Mouse (Mus musculus): ENCODE measurements around the gene Cep135.

Gene Cep135

GRCm38 (mm10) chr5:76683455-76683854 lies 95.0 kb downstream of the Cep135 start:
- no peak for DNase-seq (ENCODE audit: low spot score in 2 of 2)

DNA sequence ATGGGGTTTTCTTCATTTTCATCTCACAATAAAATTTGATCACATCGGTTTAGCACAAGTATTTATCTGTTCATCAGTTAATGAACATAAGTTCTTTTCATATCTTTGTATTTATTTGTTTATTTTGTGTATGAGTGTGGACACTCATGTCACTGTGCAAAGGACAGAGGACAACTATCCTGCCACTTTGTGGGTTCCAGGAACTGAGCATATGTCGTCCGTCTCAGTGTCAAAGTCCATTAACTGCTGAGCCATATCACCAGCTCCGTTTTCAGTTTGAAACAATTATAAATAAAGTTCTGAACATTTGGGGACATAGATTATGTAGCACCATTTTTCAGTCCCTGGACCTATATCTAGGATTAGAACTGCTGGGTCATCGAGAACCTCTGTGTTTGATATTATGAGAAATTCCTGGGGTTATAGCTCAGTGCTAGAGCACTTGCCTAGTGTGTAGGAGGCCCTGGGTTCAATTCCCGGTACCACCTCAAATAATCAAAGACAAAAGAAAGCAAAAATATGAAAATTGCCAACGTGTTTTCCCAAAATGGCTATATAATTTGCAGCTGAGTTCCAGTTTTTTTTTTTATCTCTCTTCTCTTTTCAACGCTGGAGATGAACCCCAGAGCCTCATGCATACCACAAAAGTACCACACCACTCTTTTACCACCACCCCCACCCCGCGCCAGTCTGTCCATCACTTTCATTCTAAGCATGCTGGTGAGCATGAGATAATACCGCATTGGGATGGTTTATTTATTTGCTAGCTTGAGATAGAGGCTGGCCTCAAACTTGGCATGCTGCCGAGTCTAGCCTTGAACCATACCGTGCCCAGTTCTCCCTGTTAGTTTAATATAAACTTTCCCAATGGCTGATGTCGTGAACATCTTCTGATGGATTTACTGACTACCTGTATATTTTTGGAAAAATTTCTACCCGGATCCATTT lies 96.4 kb downstream of the Cep135 start:
- no peak for DNase-seq (ENCODE audit: low spot score in 2 of 2)

DNA sequence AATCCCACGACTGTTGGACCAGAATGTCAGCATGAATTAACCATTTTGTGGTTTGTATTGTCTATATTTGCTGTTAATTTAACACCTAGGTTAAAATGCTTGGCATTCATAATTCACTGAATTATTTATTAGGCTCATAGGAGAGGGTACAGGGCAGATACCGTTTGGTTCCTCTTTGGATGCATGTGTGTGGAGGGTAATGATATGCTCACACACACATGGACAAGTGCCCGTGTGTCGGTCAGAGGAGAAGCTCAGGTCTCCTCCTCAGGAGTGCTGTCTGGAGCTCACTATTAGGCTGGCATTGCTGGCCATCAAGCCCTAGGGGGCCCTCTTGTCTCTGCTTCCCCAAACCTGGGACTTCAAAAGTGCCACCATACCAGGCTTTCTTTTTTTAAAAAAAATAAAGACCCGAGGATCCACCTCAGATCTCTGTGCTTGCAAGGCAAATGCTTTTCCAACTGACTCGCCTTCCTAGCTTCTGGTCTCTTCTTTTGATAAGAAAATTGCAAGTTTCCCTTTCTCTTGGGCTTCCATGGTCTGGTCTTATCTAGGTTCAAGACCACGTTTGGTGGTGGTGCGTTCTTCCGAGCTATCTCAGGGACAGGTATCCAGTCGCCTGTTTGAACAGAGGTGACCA lies 99.6 kb downstream of the Cep135 start:
- DNase-seq (ENCODE audit: low spot score in 2 of 2), result no peak

- DNase-seq (ENCODE audit: low spot score in 2 of 2), result no peak
Measured at GRCm38 (mm10) chr5:76688643-76689042, 100.1 kb downstream of the Cep135 start.

GRCm38 (mm10) chr5:76690177-76690593 lies 101.7 kb downstream of the Cep135 start:
- no peak for DNase-seq (ENCODE audit: low spot score in 2 of 2)

DNA sequence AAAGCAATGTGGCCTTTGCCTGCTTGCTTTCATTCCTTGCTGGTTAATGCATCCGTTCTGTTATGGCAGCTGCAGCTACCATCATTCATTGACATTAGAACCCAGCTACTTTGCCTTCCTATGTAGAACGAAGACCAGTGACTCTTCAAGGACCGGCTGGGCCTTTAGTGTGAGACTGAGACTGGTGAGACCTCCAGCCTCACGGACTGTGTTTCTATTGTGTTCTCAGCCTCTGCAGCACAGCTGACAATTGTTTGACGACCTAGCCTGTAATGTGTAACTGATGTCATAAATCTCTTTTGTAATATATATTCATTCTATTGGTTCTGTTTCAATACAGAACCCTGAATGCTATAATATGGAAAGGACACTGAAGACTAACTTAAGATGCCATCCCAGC lies 102.8 kb downstream of the Cep135 start:
- DNase-seq (ENCODE audit: low spot score in 2 of 2), result no peak

DNA sequence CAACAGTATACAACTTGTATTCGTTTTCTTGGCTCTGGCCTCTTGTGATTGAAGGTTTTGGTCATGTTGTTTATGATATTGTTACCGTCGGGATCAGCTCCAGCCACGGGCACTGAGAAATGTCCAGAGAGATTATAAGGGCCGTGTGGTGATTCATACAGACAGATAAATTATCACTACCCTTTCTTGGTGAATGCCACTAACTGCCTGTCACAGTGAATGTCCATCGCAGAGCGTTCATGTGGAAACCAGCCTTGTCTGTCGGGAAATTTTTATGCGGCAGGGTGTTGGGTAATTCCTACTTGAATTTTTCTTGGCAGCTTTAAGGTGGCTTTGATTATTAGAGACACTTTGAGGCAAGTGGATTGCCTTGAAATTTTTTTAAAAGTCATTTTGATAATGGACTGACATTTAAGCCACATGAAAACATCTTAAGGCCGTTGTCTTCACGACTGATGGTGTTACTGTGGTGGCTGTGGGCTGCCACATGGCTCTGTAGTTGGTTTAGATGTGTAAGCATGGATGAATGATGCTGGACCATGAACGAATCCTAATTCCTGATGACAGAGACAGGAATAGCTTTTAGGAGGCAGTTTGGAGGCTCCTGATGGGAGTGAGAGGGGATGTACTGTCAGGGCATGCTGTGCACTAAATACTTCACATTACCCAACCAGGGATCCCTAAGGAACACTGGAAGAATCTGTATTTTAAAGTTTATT lies 103.4 kb downstream of the Cep135 start:
- DNase-seq (ENCODE audit: low spot score in 2 of 2), result no peak
